Mouse (Mus musculus) embryonic facial prominence, embryonic 13.5 days (tissue): Measurements from ENCODE around the gene Ccdc73. TPM values are rescaled to one million over a fixed set of nuclear protein-coding genes. Genes with fewer than 3 reads are reported as not detected.
"Not testable (repeated sequence)": the region's sequence is repeated elsewhere in the genome, so short reads cannot be mapped to it uniquely, and the experiment has no call there.

Experiments used
- ATAC-seq: fragments of 200-750 bp; cut with Nextera tagmentation; 2 replicates; pipeline ENCODE4 v1.8.0; 2017; ENCODE audit warnings: low read depth; ENCODE audit not compliant: insufficient number of reproducible peaks, insufficient read depth, low FRiP score, low TSS enrichment
- H3K27ac ChIP-seq: fragments of 300-500 bp; sonication (generic); 2 replicates; pipeline ENCODE4 v1.5.1; 2015; ENCODE audit warnings: moderate library complexity, mild to moderate bottlenecking, inconsistent platforms
- H3K27me3 ChIP-seq: fragments of 300-500 bp; sonication (generic); 2 replicates; pipeline ENCODE4 v1.6.1; 2015; ENCODE audit warnings: mild to moderate bottlenecking, inconsistent platforms
- H3K36me3 ChIP-seq: fragments of 300-500 bp; sonication (generic); 2 replicates; pipeline ENCODE4 v1.6.1; 2015; ENCODE audit warnings: mild to moderate bottlenecking, inconsistent platforms
- H3K4me1 ChIP-seq: fragments of 300-500 bp; sonication (generic); 2 replicates; pipeline ENCODE4 v1.6.1; 2015; ENCODE audit warnings: inconsistent platforms
- H3K4me2 ChIP-seq: fragments of 300-500 bp; sonication (generic); 2 replicates; pipeline ENCODE4 v1.6.1; 2015; ENCODE audit warnings: moderate library complexity, mild to moderate bottlenecking, inconsistent platforms
- H3K4me3 ChIP-seq: fragments of 300-500 bp; sonication (generic); 2 replicates; pipeline ENCODE4 v1.5.1; 2015; ENCODE audit warnings: mild to moderate bottlenecking, inconsistent platforms
- H3K9ac ChIP-seq: fragments of 300-500 bp; sonication (generic); 2 replicates; pipeline ENCODE4 v1.6.1; 2015; ENCODE audit warnings: mild to moderate bottlenecking, inconsistent platforms
- H3K9me3 ChIP-seq: fragments of 300-500 bp; sonication (generic); 2 replicates; pipeline ENCODE4 v1.6.1; 2016; ENCODE audit warnings: inconsistent platforms
- WGBS: fragments of 180-500 bp; shearing (Covaris S2); methylation state at CpG from one replicate; pipeline ENCODE4 v1.1.7; 2015; ENCODE audit warnings: mixed read lengths; 5-methylcytosine and 5-hydroxymethylcytosine counted together
- polyA plus RNA-seq: library from polyadenylated mRNA; unstranded; fragments of >200 nt; fragmentation: Nextera tagmentation; extraction: Ambion mirVana; gene quantifications from 2 replicates; pipeline ENCODE4 v1.2.1, GENCODE M21; 2015

The Ccdc73 gene
- polyA plus RNA-seq, 1 experiment from 2014 or later: 9.5 TPM

GRCm38 (mm10) chr2:104849991-104850359, 17.6 kb upstream of the Ccdc73 start:
- no peak for ATAC-seq
- Histone ChIP-seq H3K9ac (no peak overlapping the region), H3K4me3 (peak overlapping the region; percentile 57)

GRCm38 (mm10) chr2:104851686-104852085, 15.9 kb upstream of the Ccdc73 start:
- H3K27ac ChIP-seq: no peak overlapping the region
- 17% methylated on average over 5 of the region's 5 CpGs for WGBS
- no peaks in the 10 kb centered on the region for H3K9me3 ChIP-seq
- H3K27me3 ChIP-seq: peaks cover 42% of the 10 kb centered on the region
- no peak overlapping the region for H3K4me3 ChIP-seq
- H3K9ac ChIP-seq: no peak overlapping the region
- ATAC-seq: no peak
- no peak overlapping the region for H3K4me2 ChIP-seq
- H3K36me3 ChIP-seq: no peaks in the 10 kb centered on the region
- peaks cover 27% of the 10 kb centered on the region for H3K4me1 ChIP-seq

More at GRCm38 (mm10) chr2:104849991-104850359, 17.6 kb upstream of the Ccdc73 start:
- Histone ChIP-seq H3K9me3 (no peaks in the 10 kb centered on the region), H3K36me3 (no peaks in the 10 kb centered on the region), H3K4me2 (peak overlapping the region; percentile 97), H3K27me3 (peaks cover 42% of the 10 kb centered on the region), H3K27ac (no peak overlapping the region), H3K4me1 (peaks cover 33% of the 10 kb centered on the region)
- whole genome bisulfite sequencing: 61% methylated on average over 3 of the region's 3 CpGs

- Histone ChIP-seq H3K27me3 (peaks cover 42% of the 10 kb centered on the region), H3K27ac (no peak overlapping the region), H3K9me3 (no peaks in the 10 kb centered on the region), H3K4me3 (no peak overlapping the region), H3K4me2 (no peak overlapping the region), H3K4me1 (peaks cover 22% of the 10 kb centered on the region), H3K36me3 (no peaks in the 10 kb centered on the region), H3K9ac (no peak overlapping the region)
- WGBS: 90% methylated on average over 7 of the region's 7 CpGs
- ATAC-seq: no peak
These were observed 15.1 kb upstream of the Ccdc73 start for GRCm38 (mm10) chr2:104852546-104852945.

- no peak for ATAC-seq
- H3K27me3 ChIP-seq: peaks cover 30% of the 10 kb centered on the region
- no peaks in the 10 kb centered on the region for H3K9me3 ChIP-seq
- WGBS: 71% methylated on average over 1 of the region's 1 CpGs
- no peaks in the 10 kb centered on the region for H3K36me3 ChIP-seq
- peaks cover 2% of the 10 kb centered on the region; the same call in 1 of the 2 replicates for H3K4me1 ChIP-seq
- no peak overlapping the region for H3K27ac ChIP-seq
- no peak overlapping the region for H3K4me3 ChIP-seq
- no peak overlapping the region for H3K4me2 ChIP-seq
- H3K9ac ChIP-seq: no peak overlapping the region
These were observed 12.8 kb upstream of the Ccdc73 start for GRCm38 (mm10) chr2:104854836-104855235.

- 29% methylated on average over 3 of the region's 3 CpGs for WGBS
- Histone ChIP-seq H3K27me3 (peaks cover 26% of the 10 kb centered on the region), H3K9ac (no peak overlapping the region), H3K4me1 (no peaks in the 10 kb centered on the region), H3K27ac (no peak overlapping the region), H3K36me3 (no peaks in the 10 kb centered on the region), H3K4me2 (no peak overlapping the region), H3K4me3 (no peak overlapping the region), H3K9me3 (no peaks in the 10 kb centered on the region)
- ATAC-seq: no peak
These were observed 11.9 kb upstream of the Ccdc73 start for GRCm38 (mm10) chr2:104855732-104856131.

GRCm38 (mm10) chr2:104856218-104856617, 11.4 kb upstream of the Ccdc73 start:
- no peak overlapping the region for H3K9ac ChIP-seq
- no peaks in the 10 kb centered on the region for H3K36me3 ChIP-seq
- no peaks in the 10 kb centered on the region for H3K9me3 ChIP-seq
- no peak overlapping the region for H3K4me2 ChIP-seq
- H3K4me3 ChIP-seq: no peak overlapping the region
- no peak for ATAC-seq
- H3K27ac ChIP-seq: no peak overlapping the region
- no peaks in the 10 kb centered on the region for H3K4me1 ChIP-seq
- H3K27me3 ChIP-seq: peaks cover 22% of the 10 kb centered on the region
- WGBS: 46% methylated on average over 1 of the region's 1 CpGs

GRCm38 (mm10) chr2:104858083-104858482, 9.5 kb upstream of the Ccdc73 start:
- not testable (repeated sequence) for ATAC-seq

GRCm38 (mm10) chr2:104859060-104859459, 8.5 kb upstream of the Ccdc73 start:
- H3K4me1 ChIP-seq: no peaks in the 10 kb centered on the region
- no peak overlapping the region for H3K27ac ChIP-seq
- H3K4me2 ChIP-seq: no peak overlapping the region
- WGBS: 75% methylated on average over 5 of the region's 5 CpGs
- no peak for ATAC-seq
- H3K36me3 ChIP-seq: no peaks in the 10 kb centered on the region
- no peaks in the 10 kb centered on the region for H3K27me3 ChIP-seq
- H3K9me3 ChIP-seq: no peaks in the 10 kb centered on the region
- H3K4me3 ChIP-seq: no peak overlapping the region
- H3K9ac ChIP-seq: no peak overlapping the region

More at GRCm38 (mm10) chr2:104858083-104858482, 9.5 kb upstream of the Ccdc73 start:
- H3K9me3 ChIP-seq, H3K36me3 ChIP-seq, H3K27ac ChIP-seq, H3K9ac ChIP-seq, H3K4me3 ChIP-seq, H3K4me2 ChIP-seq, H3K4me1 ChIP-seq, H3K27me3 ChIP-seq: not testable (repeated sequence)
- WGBS: 92% methylated on average over 3 of the region's 3 CpGs

GRCm38 (mm10) chr2:104860426-104860825, 7.2 kb upstream of the Ccdc73 start:
- H3K9ac ChIP-seq: no peak overlapping the region
- H3K9me3 ChIP-seq: no peaks in the 10 kb centered on the region
- no peak for ATAC-seq
- H3K36me3 ChIP-seq: no peaks in the 10 kb centered on the region
- H3K4me3 ChIP-seq: no peak overlapping the region
- 86% methylated on average over 10 of the region's 10 CpGs for WGBS
- H3K4me1 ChIP-seq: no peaks in the 10 kb centered on the region
- no peaks in the 10 kb centered on the region for H3K27me3 ChIP-seq
- no peak overlapping the region for H3K27ac ChIP-seq
- H3K4me2 ChIP-seq: no peak overlapping the region

GRCm38 (mm10) chr2:104864176-104864860, 3.3 kb upstream of the Ccdc73 start:
- ATAC-seq: no peak
- no peak overlapping the region for H3K4me3 ChIP-seq
- no peaks in the 10 kb centered on the region for H3K4me1 ChIP-seq
- H3K9ac ChIP-seq: no peak overlapping the region
- 94% methylated on average over 4 of the region's 4 CpGs for WGBS
- no peak overlapping the region for H3K4me2 ChIP-seq
- H3K9me3 ChIP-seq: no peaks in the 10 kb centered on the region
- no peaks in the 10 kb centered on the region for H3K36me3 ChIP-seq
- H3K27ac ChIP-seq: no peak overlapping the region
- no peaks in the 10 kb centered on the region for H3K27me3 ChIP-seq

GRCm38 (mm10) chr2:104869101-104869500, 1.5 kb downstream of the Ccdc73 start:
- no peak overlapping the region for H3K4me3 ChIP-seq
- H3K9me3 ChIP-seq: no peaks in the 10 kb centered on the region
- H3K36me3 ChIP-seq: no peaks in the 10 kb centered on the region
- ATAC-seq: no peak
- H3K27ac ChIP-seq: no peak overlapping the region
- H3K4me2 ChIP-seq: no peak overlapping the region
- no peaks in the 10 kb centered on the region for H3K4me1 ChIP-seq
- H3K9ac ChIP-seq: no peak overlapping the region
- no peaks in the 10 kb centered on the region for H3K27me3 ChIP-seq
- WGBS: 85% methylated on average over 3 of the region's 3 CpGs

- H3K27ac ChIP-seq: no peak overlapping the region
- H3K4me1 ChIP-seq: no peaks in the 10 kb centered on the region
- H3K27me3 ChIP-seq: no peaks in the 10 kb centered on the region
- no peak for ATAC-seq
- H3K4me3 ChIP-seq: no peak overlapping the region
- H3K9ac ChIP-seq: no peak overlapping the region
- H3K4me2 ChIP-seq: no peak overlapping the region
- 78% methylated on average over 8 of the region's 8 CpGs for WGBS
- no peaks in the 10 kb centered on the region for H3K9me3 ChIP-seq
- no peaks in the 10 kb centered on the region for H3K36me3 ChIP-seq
These were observed 11.2 kb downstream of the Ccdc73 start for GRCm38 (mm10) chr2:104878794-104879193.
